Mouse (Mus musculus): ENCODE measurements around the gene Col1a1. TPM values are rescaled to one million over a fixed set of nuclear protein-coding genes. Genes with fewer than 3 reads are reported as not detected.

The Col1a1 gene
- polyA plus RNA-seq (2017; shearing (Covaris generic)) = 1 to 10 TPM in 1 of 2 experiments, under 1 TPM in 1; 0.40 to 3.5 TPM

GRCm38 (mm10) chr11:94936045-94936444 is at the start of gene Col1a1:
TSS of gene Col1a1 (plus strand) at chr11:94936224.

GRCm38 (mm10) chr11:94967419-94967818 is 31.4 kb downstream of the Col1a1 start, which contains the start of gene Hils1:
TSS of gene Hils1 (plus strand) at chr11:94967593.

GRCm38 (mm10) chr11:94976199-94976598 is 40.2 kb downstream of the Col1a1 start, which contains the start of gene Sgca:
TSS of gene Sgca (minus strand) at chr11:94976327.

GRCm38 (mm10) chr11:94990749-94991577 is 54.9 kb downstream of the Col1a1 start, which contains the start of gene Ppp1r9b:
TSS of gene Ppp1r9b (plus strand) at chr11:94991035.

Other genes with a start within 250 kb of the Col1a1 start
- gene Gm11541, start 231.7 kb upstream of the Col1a1 start, polyA plus RNA-seq (2017; shearing (Covaris generic)) = under 1 TPM in 1 of 2 experiments, not detected in 1; 0.28 TPM
- gene Cdc34b, start 194.4 kb upstream of the Col1a1 start, polyA plus RNA-seq (2017; shearing (Covaris generic)) = not detected
- gene Tmem92, start 153.5 kb upstream of the Col1a1 start, polyA plus RNA-seq (2017; shearing (Covaris generic)) = under 1 TPM; 0.14 to 0.86 TPM
- not detected for gene Hils1, start 31.4 kb downstream of the Col1a1 start, polyA plus RNA-seq (2017; shearing (Covaris generic))
- gene Sgca, start 40.1 kb downstream of the Col1a1 start, polyA plus RNA-seq (2017; shearing (Covaris generic)) = 1 to 10 TPM in 1 of 2 experiments, under 1 TPM in 1; 0.19 to 1.3 TPM
- 10 to 100 TPM; 19.5 to 20.2 TPM for gene Ppp1r9b, start 54.8 kb downstream of the Col1a1 start, polyA plus RNA-seq (2017; shearing (Covaris generic))
- gene Samd14, start 73.7 kb downstream of the Col1a1 start, polyA plus RNA-seq (2017; shearing (Covaris generic)) = 1 to 10 TPM in 1 of 2 experiments, under 1 TPM in 1; 0.58 to 1.2 TPM
- gene Pdk2, start 105.1 kb downstream of the Col1a1 start, polyA plus RNA-seq (2017; shearing (Covaris generic)) = 10 to 100 TPM; 20.3 to 23.4 TPM
- gene Itga3, start 140.6 kb downstream of the Col1a1 start, polyA plus RNA-seq (2017; shearing (Covaris generic)) = 1 to 10 TPM; 5.7 to 9.3 TPM
- gene Dlx3, start 183.9 kb downstream of the Col1a1 start, polyA plus RNA-seq (2017; shearing (Covaris generic)) = under 1 TPM in 1 of 2 experiments, not detected in 1; 0.28 TPM
- gene Dlx4, start 210.0 kb downstream of the Col1a1 start, polyA plus RNA-seq (2017; shearing (Covaris generic)) = not detected